Mouse (Mus musculus) embryonic facial prominence, embryonic 10.5 days (tissue): Measurements from ENCODE around the gene Gm10837. TPM values are rescaled to one million over a fixed set of nuclear protein-coding genes. Genes with fewer than 3 reads are reported as not detected.
"Not testable (repeated sequence)": the region's sequence is repeated elsewhere in the genome, so short reads cannot be mapped to it uniquely, and the experiment has no call there.

Source experiments
- DNase-seq: peaks from one replicate; pipeline ENCODE4 v3.0.0-alpha.2; 2017; ENCODE audit warnings: low spot score
- H3K27ac ChIP-seq: fragments of 300-500 bp; sonication (generic); replicated peaks from 2 replicates; pipeline ENCODE4 v1.5.1; 2016; ENCODE audit warnings: mild to moderate bottlenecking
- H3K27me3 ChIP-seq: fragments of 300-500 bp; sonication (generic); replicated peaks from 2 replicates; pipeline ENCODE4 v1.6.1; 2016; ENCODE audit warnings: low read depth, mild to moderate bottlenecking; ENCODE audit not compliant: poor library complexity, severe bottlenecking
- H3K36me3 ChIP-seq: fragments of 300-500 bp; sonication (generic); replicated peaks from 2 replicates; pipeline ENCODE4 v1.6.1; 2016; ENCODE audit warnings: mild to moderate bottlenecking, moderate library complexity
- H3K4me1 ChIP-seq: fragments of 300-500 bp; sonication (generic); 2 replicates; pipeline ENCODE4 v1.6.1; 2016
- H3K4me3 ChIP-seq: fragments of 300-500 bp; sonication (generic); 2 replicates; pipeline ENCODE4 v1.5.1; 2016; ENCODE audit warnings: mild to moderate bottlenecking, moderate library complexity
- H3K9me3 ChIP-seq: fragments of 300-500 bp; sonication (generic); 2 replicates; pipeline ENCODE4 v1.6.1; 2016; ENCODE audit warnings: mild to moderate bottlenecking
- WGBS: fragments of 180-500 bp; shearing (Covaris S2); methylation state at CpG from one replicate; pipeline ENCODE4 v1.1.7; 2016; 5-methylcytosine and 5-hydroxymethylcytosine counted together
- polyA plus RNA-seq: library from polyadenylated mRNA; unstranded; fragments of >200 nt; fragmentation: Nextera tagmentation; extraction: Ambion mirVana; gene quantifications from 2 replicates; pipeline ENCODE4 v1.2.1, GENCODE M21; 2016

The Gm10837 gene
- polyA plus RNA-seq: 0.31 TPM in 1 of 2 replicates, not detected in the other

GRCm38 (mm10) chr14:122490441-122491328 lies at the start of gene Gm10837:
Gene Gm10837, plus strand, starts transcription at chr14:122490586.
- peak; percentile 65 for DNase-seq
- peak within 1 kb of the TSS; percentile 53 for H3K4me3 ChIP-seq
- peak within 1 kb of the TSS; percentile 48; the same call in 1 of the 2 replicates for H3K27ac ChIP-seq
- no peaks in the 10 kb centered on the region for H3K36me3 ChIP-seq
- peaks cover 89% of the 10 kb centered on the region for H3K27me3 ChIP-seq
- peaks cover 9% of the 10 kb centered on the region for H3K4me1 ChIP-seq
- no peaks in the 10 kb centered on the region for H3K9me3 ChIP-seq
- WGBS: 2% methylated on average over 51 of the region's 51 CpGs

DNA sequence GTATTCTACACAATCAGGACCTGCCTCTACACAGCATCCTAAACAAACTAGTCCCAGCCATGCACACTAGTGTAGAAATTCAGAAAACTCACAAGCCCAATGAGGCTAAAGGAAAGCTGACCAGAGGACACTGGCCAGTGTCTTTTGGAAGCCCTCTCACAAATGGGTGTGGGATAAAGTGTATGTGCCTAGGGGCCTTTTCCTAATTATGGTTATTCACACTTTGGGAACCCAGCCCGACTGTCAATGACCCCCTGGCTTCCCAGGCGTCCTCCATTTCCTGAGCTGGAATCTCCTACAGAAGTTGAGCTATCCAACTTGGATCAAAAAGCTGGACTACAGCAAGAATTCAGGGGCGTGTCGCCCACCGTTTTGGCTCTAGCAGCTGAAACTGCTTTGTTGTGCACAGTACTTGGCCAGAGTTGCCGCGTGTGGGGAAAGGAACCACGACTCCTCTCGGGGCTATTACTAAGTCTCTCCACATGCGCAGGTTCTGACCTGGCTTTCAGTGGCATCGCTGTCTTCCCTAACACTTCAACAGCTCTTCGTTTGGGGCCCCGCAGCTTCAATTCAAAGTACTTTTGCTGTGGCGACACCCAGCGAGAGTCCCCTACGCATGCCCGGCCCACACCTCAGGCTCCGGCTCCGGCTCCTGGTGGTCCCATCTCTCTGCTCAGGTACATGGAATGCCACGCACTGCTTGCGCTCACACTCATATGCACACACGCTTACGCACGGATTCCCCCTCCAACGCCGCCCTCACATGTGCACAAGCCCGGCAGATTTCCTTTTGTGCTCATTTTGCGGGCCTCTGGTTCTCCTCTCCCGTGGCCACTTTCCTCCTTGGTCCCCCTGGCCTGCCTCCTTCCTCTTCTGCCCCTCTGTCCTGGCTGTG lies 40.5 kb upstream of the Gm10837 start:
- 3% methylated on average over 29 of the region's 29 CpGs for WGBS
- DNase-seq: peak; percentile 65
- Histone ChIP-seq H3K36me3 (no peaks in the 10 kb centered on the region), H3K4me3 (peak overlapping the region; percentile 61), H3K27me3 (peaks cover 98% of the 10 kb centered on the region), H3K4me1 (peaks cover 45% of the 10 kb centered on the region), H3K27ac (peak overlapping the region; percentile 82), H3K9me3 (no peaks in the 10 kb centered on the region)

- Histone ChIP-seq H3K4me1 (peaks cover 45% of the 10 kb centered on the region), H3K9me3 (no peaks in the 10 kb centered on the region), H3K4me3 (peak within 1 kb of the TSS; percentile 61), H3K27ac (peak within 1 kb of the TSS; percentile 82), H3K27me3 (peaks cover 100% of the 10 kb centered on the region), H3K36me3 (no peaks in the 10 kb centered on the region)
- DNase-seq: peak; percentile 72
- under 1% methylated on average over 59 of the region's 59 CpGs for WGBS
Measured at GRCm38 (mm10) chr14:122450496-122451382, 39.6 kb upstream of the Gm10837 start, which contains the start of gene Gm5089. Gene Gm5089, minus strand, starts transcription at chr14:122451115.

GRCm38 (mm10) chr14:122451551-122452145 lies 38.7 kb upstream of the Gm10837 start:
- 53% methylated on average over 5 of the region's 5 CpGs for WGBS
- H3K27me3 ChIP-seq: peaks cover 100% of the 10 kb centered on the region
- no peak overlapping the region; the same call in 1 of the 2 replicates for H3K4me3 ChIP-seq
- no peaks in the 10 kb centered on the region for H3K9me3 ChIP-seq
- H3K4me1 ChIP-seq: peaks cover 45% of the 10 kb centered on the region
- no peak for DNase-seq
- H3K27ac ChIP-seq: no peak overlapping the region; the same call in 1 of the 2 replicates
- H3K36me3 ChIP-seq: no peaks in the 10 kb centered on the region

DNA sequence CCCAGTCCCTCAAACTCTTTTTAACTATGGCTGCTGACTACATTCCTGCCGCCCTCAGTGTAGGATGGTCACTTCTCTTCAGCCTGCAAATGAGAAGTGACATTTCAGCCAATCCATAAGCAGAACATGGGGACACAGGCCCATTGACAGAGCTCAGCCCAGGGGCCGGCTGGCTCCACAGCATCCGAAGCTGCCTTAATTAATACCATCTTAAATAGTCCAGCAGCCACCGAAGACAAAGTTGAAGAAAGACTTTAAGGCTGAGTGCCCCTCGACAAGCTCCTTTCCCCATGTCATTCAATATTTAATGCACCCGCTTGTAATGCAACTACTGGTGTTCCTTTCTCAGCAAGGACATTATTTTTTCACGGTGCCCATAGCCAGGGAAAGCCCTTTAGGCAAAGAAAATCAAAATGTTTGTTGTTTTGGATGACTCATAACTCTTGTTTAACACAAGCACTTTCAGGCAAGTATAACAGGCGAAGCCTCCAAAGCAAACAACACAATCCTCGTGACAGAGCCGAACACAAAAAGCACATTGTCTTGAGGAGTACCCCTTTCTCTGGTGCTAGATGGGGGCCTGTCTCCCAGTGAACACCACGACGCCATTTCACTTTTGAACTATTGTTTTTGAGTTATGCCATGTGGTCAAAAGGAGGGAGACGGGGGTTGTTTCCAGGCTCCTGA lies 37.5 kb upstream of the Gm10837 start:
- H3K9me3 ChIP-seq: no peaks in the 10 kb centered on the region
- DNase-seq: peak; percentile 64
- peaks cover 88% of the 10 kb centered on the region for H3K27me3 ChIP-seq
- 9% methylated on average over 13 of the region's 13 CpGs for WGBS
- peak overlapping the region; percentile 73 for H3K27ac ChIP-seq
- H3K4me1 ChIP-seq: peaks cover 45% of the 10 kb centered on the region
- H3K4me3 ChIP-seq: peak overlapping the region; percentile 40
- H3K36me3 ChIP-seq: no peaks in the 10 kb centered on the region

GRCm38 (mm10) chr14:122453388-122453995 lies 36.9 kb upstream of the Gm10837 start:
- peak overlapping the region; percentile 73 for H3K27ac ChIP-seq
- WGBS: 3% methylated on average over 32 of the region's 32 CpGs
- no peaks in the 10 kb centered on the region for H3K9me3 ChIP-seq
- H3K27me3 ChIP-seq: peaks cover 82% of the 10 kb centered on the region
- peak overlapping the region; percentile 40 for H3K4me3 ChIP-seq
- DNase-seq: peak; percentile 79
- peaks cover 45% of the 10 kb centered on the region for H3K4me1 ChIP-seq
- no peaks in the 10 kb centered on the region for H3K36me3 ChIP-seq

DNA sequence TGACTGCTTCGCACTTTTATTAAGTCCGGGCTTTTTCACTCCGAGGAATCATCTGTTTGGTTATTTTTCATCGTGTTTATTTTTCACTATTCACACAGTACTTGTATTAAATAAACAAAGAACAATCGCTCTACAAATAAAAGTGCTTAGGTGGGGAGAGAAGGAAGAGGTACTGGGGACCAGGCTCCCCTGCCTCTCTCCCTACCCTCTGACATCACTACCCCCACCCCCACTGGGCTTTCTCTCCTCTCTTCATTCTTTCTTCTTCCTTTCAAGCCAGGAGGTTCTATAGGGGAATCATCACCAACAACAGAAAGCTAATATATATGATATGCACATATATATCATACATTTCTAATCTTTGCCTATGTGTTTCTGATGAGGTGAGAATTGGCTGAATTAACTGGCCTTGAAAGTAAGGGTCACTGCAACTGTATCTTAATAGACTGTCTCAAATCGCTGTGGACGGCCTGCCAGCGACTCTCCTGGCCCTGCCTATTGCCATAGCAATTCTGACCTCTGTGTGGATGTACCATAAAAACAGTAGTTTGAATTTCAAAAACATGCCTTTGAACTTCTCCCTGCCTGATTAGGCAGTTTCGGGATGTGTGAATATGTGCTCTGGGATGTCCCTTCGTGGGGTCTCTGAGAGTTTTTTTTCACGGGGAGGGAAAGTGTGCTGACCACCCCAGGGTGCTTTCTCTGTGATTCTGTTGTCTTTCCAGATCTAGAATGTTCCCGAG lies 36.2 kb upstream of the Gm10837 start:
- peak overlapping the region; percentile 73 for H3K27ac ChIP-seq
- WGBS: 15% methylated on average over 12 of the region's 12 CpGs
- DNase-seq: peak; percentile 25
- no peaks in the 10 kb centered on the region for H3K9me3 ChIP-seq
- H3K4me3 ChIP-seq: peak overlapping the region; percentile 40; the same call in 1 of the 2 replicates
- peaks cover 45% of the 10 kb centered on the region for H3K4me1 ChIP-seq
- H3K27me3 ChIP-seq: peaks cover 80% of the 10 kb centered on the region
- no peaks in the 10 kb centered on the region for H3K36me3 ChIP-seq

DNA sequence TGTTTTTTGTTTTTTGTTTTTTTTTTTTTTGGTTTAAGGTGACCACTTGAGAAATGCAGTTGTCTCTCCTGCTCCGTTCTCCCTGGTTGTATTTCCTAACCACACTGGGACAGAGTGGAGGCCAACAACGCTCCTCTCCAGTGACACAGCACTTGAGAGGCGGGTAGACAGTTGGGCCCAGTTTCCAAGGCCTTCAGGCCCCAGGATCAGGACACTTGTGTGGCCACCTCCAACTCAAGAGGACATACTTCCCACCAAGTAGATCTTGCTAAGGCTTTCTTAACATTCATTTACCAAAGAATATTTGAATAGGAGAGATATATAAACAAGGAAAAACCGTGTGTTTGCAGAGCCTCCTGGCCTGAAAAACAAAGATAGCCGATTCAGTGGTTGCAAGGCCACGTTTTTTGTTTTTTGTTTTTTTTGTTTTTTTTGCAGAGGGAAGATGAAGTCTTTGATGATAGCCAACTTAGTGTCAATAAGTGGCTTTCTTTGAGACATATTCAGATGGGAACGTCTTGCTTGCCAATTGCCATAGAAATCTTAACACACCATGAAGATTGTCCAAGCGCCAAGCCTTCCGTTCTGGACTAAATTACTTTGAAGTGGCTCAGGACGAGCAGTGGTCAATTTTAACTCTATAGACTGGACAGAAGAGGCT lies 35.4 kb upstream of the Gm10837 start:
- no peak overlapping the region for H3K27ac ChIP-seq
- 48% methylated on average over 10 of the region's 10 CpGs for WGBS

GRCm38 (mm10) chr14:122455562-122455958 lies 34.8 kb upstream of the Gm10837 start:
- H3K4me1 ChIP-seq: peaks cover 35% of the 10 kb centered on the region
- 63% methylated on average over 4 of the region's 4 CpGs for WGBS
- H3K36me3 ChIP-seq: no peaks in the 10 kb centered on the region

More for the DNA sequence above, 35.4 kb upstream of the Gm10837 start:
- H3K27me3 ChIP-seq: peaks cover 80% of the 10 kb centered on the region
- no peaks in the 10 kb centered on the region for H3K9me3 ChIP-seq
- H3K36me3 ChIP-seq: no peaks in the 10 kb centered on the region
- no peak for DNase-seq
- H3K4me3 ChIP-seq: no peak overlapping the region
- H3K4me1 ChIP-seq: peaks cover 41% of the 10 kb centered on the region

GRCm38 (mm10) chr14:122459332-122459731 lies 31.1 kb upstream of the Gm10837 start:
- WGBS: 84% methylated on average over 12 of the region's 12 CpGs
- H3K27ac ChIP-seq, H3K9me3 ChIP-seq, DNase-seq, H3K36me3 ChIP-seq, H3K4me3 ChIP-seq: not testable (repeated sequence)
- H3K27me3 ChIP-seq: peaks cover 80% of the 10 kb centered on the region
- peaks cover 30% of the 10 kb centered on the region for H3K4me1 ChIP-seq

More at GRCm38 (mm10) chr14:122455562-122455958, 34.8 kb upstream of the Gm10837 start:
- Histone ChIP-seq H3K9me3 (no peaks in the 10 kb centered on the region), H3K4me3 (no peak overlapping the region), H3K27me3 (peaks cover 80% of the 10 kb centered on the region), H3K27ac (no peak overlapping the region)
- DNase-seq: no peak
